Mouse (Mus musculus) testis, adult 2 months (tissue): ENCODE measurements around the gene Tet2. TPM values are rescaled to one million over a fixed set of nuclear protein-coding genes. Genes with fewer than 3 reads are reported as not detected.

Source experiments
- H3K27ac ChIP-seq: fragments of 200-500 bp; 2 replicates; pipeline ENCODE4 v1.5.1; 2012; ENCODE audit warnings: low read depth, low read length; ENCODE audit not compliant: control insufficient read depth, insufficient read depth
- H3K27me3 ChIP-seq: fragments of 200-500 bp; 2 replicates; pipeline ENCODE4 v1.6.1; 2012; ENCODE audit warnings: mild to moderate bottlenecking, low read length, moderate library complexity; ENCODE audit not compliant: control insufficient read depth, insufficient read depth
- H3K36me3 ChIP-seq: fragments of 200-500 bp; 2 replicates; pipeline ENCODE4 v1.6.1; 2012; ENCODE audit warnings: mild to moderate bottlenecking, low read length; ENCODE audit not compliant: control insufficient read depth, insufficient read depth
- H3K4me1 ChIP-seq: fragments of 200-500 bp; 2 replicates; pipeline ENCODE4 v1.6.1; 2012; ENCODE audit warnings: low read length; ENCODE audit not compliant: control insufficient read depth, insufficient read depth
- H3K4me3 ChIP-seq: fragments of 200-500 bp; 2 replicates; pipeline ENCODE4 v1.5.1; 2012; ENCODE audit warnings: low read depth, mild to moderate bottlenecking, low read length, moderate library complexity, mixed read lengths; ENCODE audit not compliant: control insufficient read depth
- CTCF ChIP-seq: fragments of 200-500 bp; IDR thresholded peaks from 2 replicates; pipeline ENCODE4 v1.5.1; 2012; ENCODE audit warnings: low read depth, mild to moderate bottlenecking, inconsistent platforms, low read length, moderate library complexity; ENCODE audit not compliant: control insufficient read depth, insufficient read depth, insufficient replicate concordance
- POLR2A ChIP-seq: fragments of 200-500 bp; IDR thresholded peaks from 2 replicates; pipeline ENCODE4 v1.6.1; 2012; ENCODE audit warnings: low read depth, mild to moderate bottlenecking, inconsistent platforms, low read length, moderate library complexity; ENCODE audit not compliant: control insufficient read depth
- polyA plus RNA-seq: library from polyadenylated mRNA; depleted of rRNA; stranded (reverse); fragments of >200 nt; gene quantifications from 2 replicates; pipeline ENCODE4 v1.2.3, GENCODE M21; 2012

Tet2 gene
- polyA plus RNA-seq, 1 experiment, result 1.5 TPM

DNA sequence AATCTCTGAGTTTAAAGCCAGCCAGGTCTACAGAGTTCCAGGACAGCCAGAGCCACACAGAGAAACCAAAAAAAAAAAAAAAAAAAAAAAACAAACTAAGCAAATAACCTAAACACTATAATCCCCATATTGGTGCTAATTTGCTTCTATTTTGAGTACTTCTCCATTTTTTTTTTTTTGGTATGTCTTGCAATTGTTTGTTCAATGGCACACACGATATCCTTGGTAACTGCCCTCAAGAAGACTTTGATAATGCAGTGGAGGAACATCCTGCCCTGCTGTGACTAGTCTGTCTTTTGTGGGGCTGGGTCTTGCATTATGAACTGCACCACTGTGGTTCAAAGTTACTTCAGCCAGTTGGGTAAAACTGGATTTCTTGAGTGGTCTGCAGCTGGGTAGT lies 19.4 kb downstream of the Tet2 start:
- H3K27ac ChIP-seq, result no peak overlapping the region
- H3K36me3 ChIP-seq, result no peaks in the 10 kb centered on the region
- H3K4me1 ChIP-seq, result no peaks in the 10 kb centered on the region
- TF ChIP-seq CTCF (no peak), POLR2A (no peak)
- H3K27me3 ChIP-seq, result no peaks in the 10 kb centered on the region
- no peak overlapping the region for H3K4me3 ChIP-seq

- H3K4me3 ChIP-seq, result no peak overlapping the region
- H3K4me1 ChIP-seq, result no peaks in the 10 kb centered on the region
- TF ChIP-seq POLR2A, result no peak
- H3K27ac ChIP-seq, result no peak overlapping the region
- H3K27me3 ChIP-seq, result no peaks in the 10 kb centered on the region
- no peaks in the 10 kb centered on the region for H3K36me3 ChIP-seq
These were observed 20.4 kb downstream of the Tet2 start for GRCm38 (mm10) chr3:133524341-133525050.

DNA sequence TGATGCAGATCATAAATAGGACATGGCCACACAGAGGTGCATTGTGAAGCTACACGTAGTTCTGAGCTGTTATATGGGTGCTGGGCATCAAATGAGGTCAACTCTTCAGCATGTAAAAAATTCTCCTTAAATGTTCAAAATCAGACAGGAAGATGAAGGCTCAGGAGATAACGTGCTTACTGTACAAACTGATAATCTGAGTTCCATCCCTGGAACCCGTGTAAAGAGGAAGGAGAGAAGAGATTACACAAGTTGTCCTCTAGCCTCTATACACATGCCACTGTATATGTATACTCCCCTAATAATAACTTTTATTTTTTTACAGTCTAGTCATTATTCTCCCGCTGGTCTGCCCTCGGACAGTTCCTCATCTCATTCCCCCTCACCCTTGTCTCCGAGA lies 21.7 kb downstream of the Tet2 start:
- Histone ChIP-seq H3K27me3 (no peaks in the 10 kb centered on the region), H3K27ac (no peak overlapping the region)
- TF ChIP-seq CTCF (no peak), POLR2A (no peak)

GRCm38 (mm10) chr3:133522289-133522688 lies 22.6 kb downstream of the Tet2 start:
- TF ChIP-seq POLR2A, result no peak
- TF ChIP-seq CTCF, result no peak
- Histone ChIP-seq H3K4me1 (no peaks in the 10 kb centered on the region), H3K27me3 (no peaks in the 10 kb centered on the region), H3K4me3 (no peak overlapping the region), H3K36me3 (no peaks in the 10 kb centered on the region), H3K27ac (no peak overlapping the region)

More for the DNA sequence above, 21.7 kb downstream of the Tet2 start:
- H3K36me3 ChIP-seq, result no peaks in the 10 kb centered on the region
- H3K4me1 ChIP-seq, result no peaks in the 10 kb centered on the region
- H3K4me3 ChIP-seq, result no peak overlapping the region

GRCm38 (mm10) chr3:133518801-133519200 lies 26.1 kb downstream of the Tet2 start:
- no peaks in the 10 kb centered on the region for H3K27me3 ChIP-seq
- TF ChIP-seq CTCF (no peak), POLR2A (no peak)
- H3K27ac ChIP-seq, result no peak overlapping the region
- no peak overlapping the region for H3K4me3 ChIP-seq
- H3K4me1 ChIP-seq, result no peaks in the 10 kb centered on the region
- H3K36me3 ChIP-seq, result no peaks in the 10 kb centered on the region

GRCm38 (mm10) chr3:133518116-133518515 lies 26.8 kb downstream of the Tet2 start:
- H3K27ac ChIP-seq, result no peak overlapping the region
- H3K36me3 ChIP-seq, result no peaks in the 10 kb centered on the region
- no peak for TF ChIP-seq CTCF
- H3K4me3 ChIP-seq, result no peak overlapping the region
- H3K4me1 ChIP-seq, result no peaks in the 10 kb centered on the region
- no peaks in the 10 kb centered on the region for H3K27me3 ChIP-seq

- Histone ChIP-seq H3K27me3 (no peaks in the 10 kb centered on the region), H3K4me3 (no peak overlapping the region), H3K27ac (no peak overlapping the region), H3K4me1 (no peaks in the 10 kb centered on the region), H3K36me3 (no peaks in the 10 kb centered on the region)
- TF ChIP-seq POLR2A (no peak), CTCF (no peak)
These were observed 27.5 kb downstream of the Tet2 start for GRCm38 (mm10) chr3:133517406-133517805.

GRCm38 (mm10) chr3:133516137-133516536 lies 28.8 kb downstream of the Tet2 start:
- no peak overlapping the region for H3K4me3 ChIP-seq
- no peak overlapping the region for H3K27ac ChIP-seq
- TF ChIP-seq CTCF (no peak), POLR2A (no peak)
- H3K36me3 ChIP-seq, result no peaks in the 10 kb centered on the region
- H3K4me1 ChIP-seq, result no peaks in the 10 kb centered on the region
- no peaks in the 10 kb centered on the region for H3K27me3 ChIP-seq
